Mouse (Mus musculus): ENCODE measurements around the gene Grid2.

Grid2 gene

DNA sequence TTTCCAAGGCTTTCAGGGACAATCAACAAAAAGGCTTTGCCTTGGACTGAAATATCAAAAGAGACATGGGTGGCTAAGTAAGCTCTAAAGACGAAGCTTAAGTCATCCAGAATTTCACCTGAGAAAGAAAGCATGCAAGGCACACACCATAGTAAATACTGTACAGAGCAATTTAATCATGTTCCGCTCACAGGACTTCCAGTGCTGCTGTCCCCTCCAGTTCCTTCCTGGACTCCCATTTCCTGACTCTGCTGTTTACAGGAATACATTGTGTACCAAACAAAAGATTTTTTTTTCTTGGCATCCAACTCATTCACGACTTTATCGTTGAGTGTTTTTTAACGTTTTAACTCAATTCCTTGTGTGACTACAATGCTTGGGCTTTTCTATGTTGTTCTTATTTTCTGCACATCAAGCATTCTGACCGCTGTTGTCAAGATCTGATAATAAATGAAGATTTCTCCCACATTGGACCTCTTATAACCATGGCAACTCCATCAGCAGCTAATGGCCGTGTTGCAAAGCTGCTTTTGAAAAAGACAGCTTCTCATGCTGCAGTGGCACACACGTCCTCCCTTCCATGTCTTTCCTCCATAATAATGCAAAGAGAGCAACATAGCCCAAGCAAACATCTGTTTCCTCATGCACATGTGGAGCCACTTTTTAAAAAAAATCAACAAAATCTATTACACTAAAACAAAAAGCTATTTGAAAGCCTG is 1361.9 kb downstream of the Grid2 start:
- no peak for DNase-seq

DNA sequence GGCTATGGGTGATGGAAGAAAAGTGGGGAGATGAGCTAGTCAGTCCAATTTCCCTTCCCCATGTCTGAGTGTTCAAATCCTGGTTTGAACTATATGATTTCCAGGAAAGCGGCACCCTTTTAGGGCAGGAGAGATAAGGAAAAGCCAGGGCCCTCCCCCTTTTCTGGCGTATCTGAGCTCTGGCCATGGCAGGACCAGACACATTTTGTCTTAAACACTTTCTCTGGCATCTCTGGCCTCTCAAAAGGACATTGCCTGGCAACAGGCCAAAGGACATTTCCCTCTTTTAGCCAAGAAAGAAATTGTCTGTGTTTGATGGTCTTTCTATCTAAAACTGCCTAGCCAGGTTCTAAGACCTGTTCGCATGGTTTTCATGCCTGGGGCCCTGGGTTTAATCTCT is 1367.7 kb downstream of the Grid2 start:
- DNase-seq = no peak

DNA sequence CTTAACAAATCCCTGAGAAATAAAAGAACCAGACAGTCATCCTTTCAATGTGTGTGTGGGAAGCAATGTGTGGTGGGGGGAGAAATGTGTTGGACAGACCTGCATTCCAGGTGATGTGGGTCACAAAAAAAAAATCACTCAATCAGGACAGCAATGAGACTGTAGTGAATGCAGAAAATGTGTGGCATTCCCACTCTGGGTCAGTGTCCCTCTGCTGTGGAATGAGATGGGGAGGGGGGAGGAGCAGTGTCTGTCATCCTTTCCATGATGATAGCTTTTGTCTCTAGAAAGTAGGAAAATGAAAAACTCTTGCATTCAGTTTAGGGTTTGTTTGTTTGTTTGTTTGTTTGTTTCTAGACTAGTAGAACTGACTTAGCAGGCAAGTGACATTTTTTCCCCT is 1392.0 kb downstream of the Grid2 start:
- no peak for DNase-seq

DNA sequence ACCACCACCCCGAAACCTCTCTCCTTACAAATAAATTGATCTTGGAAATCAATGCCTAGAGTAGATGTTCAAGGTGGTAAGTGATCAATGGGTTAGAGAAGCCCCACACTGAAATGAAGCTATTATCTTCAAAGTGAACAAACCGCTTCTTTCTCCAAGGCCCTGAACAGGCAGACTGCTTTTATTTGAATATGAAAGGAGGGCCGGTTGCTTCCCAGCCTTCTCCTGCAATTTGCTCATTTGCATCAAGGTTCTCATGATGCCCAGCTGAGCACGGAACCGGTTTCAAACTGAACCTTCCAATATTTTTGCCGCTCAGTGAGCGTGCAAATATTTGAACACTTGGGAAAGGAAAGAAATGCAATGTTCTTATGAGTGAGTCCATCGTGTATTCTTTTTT is 1392.5 kb downstream of the Grid2 start:
- DNase-seq = no peak

DNA sequence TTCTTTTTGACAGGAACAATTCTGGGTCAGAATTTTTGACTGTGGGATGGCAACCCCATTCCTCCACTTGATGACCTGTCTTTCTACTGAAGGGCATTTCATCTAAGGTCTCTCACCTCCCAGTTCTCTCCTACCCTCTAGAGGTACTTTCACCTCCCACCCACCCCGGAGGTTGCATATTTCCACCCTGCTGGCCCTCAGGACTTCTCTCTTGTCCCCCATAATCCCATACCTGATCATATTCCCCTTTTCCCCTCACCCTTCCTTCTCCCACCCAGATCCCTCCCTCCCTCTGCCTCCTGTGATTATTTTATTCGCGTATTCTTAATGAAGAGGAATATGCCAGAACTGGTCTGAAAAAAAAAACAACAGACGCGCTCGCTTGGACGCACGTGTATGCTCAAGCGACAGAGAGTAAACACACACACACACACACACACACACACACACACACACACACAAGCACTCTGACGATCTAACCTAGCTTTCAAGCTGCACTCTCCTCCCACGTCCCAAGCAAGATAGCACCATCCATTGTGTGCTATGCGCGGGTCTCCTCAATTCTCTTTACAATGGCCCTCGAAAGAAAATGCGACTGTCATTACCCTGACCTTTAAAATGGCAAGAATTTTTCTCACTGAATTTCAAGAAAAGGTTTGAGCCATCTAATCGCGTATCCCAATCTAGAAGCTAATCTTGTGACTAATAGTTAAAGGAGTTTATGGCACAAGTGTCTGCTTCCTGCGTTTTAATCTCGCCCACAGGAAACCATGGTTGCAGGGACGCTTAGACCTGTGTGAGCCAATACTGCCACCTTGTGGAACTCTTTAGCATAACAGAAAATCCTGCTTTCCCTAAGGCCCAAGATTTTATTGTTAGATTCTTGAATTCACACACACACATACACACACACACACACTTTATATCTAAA is 1393.9 kb downstream of the Grid2 start:
- peak; percentile 45 to 62 for DNase-seq

DNA sequence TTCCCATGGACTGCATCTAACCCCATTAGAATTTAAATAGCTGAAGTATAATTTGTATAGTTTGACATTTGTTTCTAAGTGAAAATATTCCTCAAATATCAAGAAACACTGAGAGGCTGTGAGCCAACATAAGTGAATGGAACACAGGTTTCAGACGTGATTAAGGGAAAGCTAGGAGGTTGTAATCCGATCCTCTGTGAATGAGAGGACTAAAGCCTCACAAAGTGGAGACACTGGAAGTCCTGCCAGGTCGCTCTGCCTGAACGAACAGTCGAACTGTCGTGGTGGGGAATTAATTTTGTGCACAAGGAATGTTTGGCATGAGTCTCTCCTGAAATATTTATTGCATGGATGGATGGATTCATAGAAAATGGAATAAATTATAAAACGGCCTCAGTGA is 1395.1 kb downstream of the Grid2 start:
- DNase-seq = peak in 1 of 2 experiments; percentile 11

DNA sequence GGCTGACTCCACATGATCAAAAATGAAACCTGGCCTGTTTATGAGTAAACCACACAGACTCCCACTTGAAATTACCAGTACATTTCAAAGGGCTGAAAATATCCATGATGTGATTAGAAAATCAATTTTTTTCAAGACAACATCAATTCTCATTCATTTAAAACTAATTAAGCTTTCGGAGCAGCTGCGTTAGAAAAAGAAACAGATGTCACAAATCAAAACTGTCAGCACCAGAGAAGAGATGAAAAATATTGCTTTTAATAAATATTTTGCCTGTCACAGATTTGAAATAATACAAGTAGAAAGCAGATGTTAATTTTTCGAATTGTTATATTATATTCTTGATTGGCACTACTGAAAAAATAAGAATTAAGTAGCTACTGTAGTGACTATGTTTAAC is 1415.3 kb downstream of the Grid2 start:
- DNase-seq = no peak

DNA sequence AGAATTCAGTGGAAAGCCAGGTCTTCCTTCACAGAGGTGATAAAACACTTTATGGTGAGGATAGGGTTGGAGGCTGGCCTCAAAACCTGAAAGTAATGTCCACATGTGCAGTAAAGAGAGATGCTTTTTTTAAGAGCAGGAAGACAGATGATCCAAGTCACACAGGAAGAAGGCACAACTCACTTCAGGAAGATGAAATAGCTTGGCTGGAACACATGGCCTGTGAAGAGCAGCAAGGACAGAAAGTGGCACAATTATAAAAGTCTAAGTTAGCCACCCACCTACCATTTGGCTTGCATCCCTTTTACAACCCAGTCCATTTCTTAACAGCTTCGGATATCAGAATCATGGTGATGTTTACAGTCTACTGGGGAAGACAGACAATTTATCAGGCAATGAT is 1423.1 kb downstream of the Grid2 start:
- no peak for DNase-seq

DNA sequence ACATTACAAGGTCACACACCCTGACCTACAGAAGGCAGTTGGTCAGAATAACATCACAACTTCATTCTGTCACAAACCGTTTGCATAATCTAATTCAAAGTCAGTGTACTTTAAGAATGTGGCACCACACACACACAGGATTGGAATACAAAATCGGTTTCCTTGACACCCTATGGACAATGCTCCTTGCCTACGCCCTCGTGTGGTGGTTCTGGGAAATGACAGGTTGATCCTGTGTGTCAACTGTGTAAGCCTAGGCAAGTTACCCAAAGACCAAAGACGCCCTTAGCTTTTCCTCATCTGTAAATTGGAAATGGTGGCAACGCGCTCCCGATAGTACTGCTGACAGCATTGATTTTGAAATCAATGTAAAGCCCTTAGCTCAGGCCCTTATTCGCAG is 1428.3 kb downstream of the Grid2 start:
- peak; percentile 57 to 58 for DNase-seq

DNA sequence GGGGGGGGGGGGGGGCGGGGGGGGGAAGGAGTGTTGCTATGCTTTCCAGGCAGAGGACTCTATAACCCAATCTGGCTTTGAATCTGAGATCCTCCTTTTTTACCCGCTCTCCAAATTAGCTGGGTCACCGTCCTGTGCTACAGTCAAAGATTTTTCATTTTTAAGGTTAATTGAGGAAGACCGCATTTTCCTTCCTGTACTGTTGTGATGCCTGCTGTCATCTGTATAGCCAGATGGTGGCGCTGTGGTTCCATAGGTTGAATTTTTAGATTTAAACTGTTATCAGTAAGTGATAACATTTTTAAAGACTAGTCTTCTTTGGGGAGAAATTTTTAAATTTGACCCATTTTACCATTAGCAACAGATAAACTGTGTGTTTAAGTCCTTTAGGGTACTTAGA is 1429.3 kb downstream of the Grid2 start:
- DNase-seq = peak; percentile 55 to 62

DNA sequence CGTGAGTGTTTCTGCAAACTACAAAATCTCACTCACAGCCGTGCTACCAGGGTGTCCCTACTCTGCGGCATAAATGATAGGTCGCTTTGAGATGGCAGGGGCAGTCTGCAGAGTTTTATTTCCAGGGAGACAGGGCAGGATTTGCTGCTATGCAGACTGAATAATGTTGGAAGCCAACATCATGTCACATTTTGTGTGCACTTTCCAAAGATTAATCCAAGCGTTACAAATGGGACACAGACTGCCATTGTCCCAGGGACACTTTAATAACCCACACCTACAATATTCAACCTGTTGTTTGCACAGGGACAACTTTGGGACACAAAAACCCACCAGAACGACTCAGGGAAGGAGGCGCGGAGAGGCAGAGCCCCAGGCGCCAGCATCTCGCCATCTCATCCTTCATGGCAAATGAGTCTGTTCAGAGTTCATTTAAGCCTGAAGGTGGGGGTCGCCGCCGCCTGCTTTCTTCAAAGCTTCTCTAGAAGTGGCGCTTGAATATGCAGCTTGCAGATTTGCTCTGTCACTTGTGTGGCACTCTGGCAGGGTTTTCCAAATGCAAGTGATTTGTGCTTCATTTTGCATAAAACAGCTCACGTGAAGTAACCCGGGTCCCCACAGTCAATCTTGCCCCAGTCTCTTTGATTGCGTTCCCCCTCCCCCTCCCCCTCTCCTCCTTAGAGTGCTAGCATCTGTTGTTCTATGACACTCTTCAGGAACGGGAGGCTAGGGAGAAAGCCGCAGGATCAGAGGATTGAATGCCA is 1432.7 kb downstream of the Grid2 start:
- peak; percentile 2 to 4 for DNase-seq

DNA sequence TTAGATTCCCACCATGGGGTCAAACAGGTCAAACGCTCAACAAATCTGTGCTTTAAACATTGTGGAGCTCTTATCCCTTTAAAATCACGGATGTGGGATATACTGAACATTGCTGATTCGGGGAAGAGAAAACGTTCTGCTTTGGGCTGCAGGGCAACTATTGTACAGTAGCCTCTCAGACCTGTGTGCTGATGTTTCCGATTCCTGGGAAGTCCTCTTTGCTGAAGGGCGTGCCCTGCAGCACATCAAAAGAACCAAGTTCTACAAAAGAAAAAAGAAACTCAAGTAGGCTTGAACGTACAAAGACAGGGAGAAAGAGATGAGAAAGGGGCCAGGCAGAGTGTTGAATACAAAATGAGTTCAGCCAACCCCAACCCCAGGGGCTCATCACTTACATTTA is 1439.0 kb downstream of the Grid2 start:
- DNase-seq = no peak

DNA sequence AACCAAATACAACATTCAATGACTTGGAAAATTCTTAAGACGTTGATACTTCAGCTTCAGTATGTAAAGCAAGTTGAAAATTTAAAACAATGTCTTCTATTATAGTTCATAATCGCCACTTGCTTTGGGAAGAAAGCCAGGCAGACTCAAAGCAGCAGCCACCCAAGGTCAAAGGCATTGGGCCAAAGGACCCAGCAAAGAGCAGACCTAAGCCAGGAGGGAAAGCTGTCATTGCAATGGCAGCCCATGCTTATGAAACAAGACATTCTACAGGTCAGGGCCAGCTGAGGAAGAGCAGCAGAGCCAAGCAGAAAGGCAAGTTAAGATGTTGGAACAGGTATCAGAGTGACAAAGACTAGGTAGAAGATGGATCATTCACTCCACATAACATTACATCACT is 1448.0 kb downstream of the Grid2 start:
- no peak for DNase-seq

DNA sequence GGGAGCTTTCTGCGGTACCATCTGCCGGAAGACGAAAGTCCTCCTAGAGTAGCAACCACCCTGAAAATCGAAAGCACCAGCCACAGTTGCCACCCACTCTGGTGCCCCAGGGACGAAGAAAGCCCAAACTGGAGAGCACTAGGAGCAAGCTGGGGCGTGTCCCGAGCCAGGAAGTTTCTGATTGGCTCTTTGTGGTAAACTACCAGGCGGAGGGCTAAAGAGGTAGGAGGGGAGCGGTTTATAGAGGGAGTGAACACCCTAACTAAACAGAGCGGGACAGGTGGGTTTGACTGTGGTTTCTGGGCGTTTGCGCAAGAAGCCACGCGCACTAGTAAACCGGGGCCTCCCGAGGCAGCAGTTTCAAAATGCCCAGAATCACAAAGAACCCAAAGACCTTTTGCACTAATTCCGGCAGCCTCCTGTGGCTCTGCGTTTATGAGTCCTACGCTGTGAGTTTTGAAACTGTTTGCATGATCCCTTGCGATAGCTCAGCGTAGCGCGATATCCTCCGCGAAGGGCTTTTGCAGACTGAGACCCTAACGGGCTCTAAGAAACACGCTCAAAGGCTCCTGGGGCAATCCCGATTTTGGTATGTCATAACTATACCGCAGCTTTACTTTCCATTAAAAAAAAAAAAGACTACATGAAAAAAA is 1472.2 kb downstream of the Grid2 start:
- DNase-seq = peak; percentile 12 to 33

DNA sequence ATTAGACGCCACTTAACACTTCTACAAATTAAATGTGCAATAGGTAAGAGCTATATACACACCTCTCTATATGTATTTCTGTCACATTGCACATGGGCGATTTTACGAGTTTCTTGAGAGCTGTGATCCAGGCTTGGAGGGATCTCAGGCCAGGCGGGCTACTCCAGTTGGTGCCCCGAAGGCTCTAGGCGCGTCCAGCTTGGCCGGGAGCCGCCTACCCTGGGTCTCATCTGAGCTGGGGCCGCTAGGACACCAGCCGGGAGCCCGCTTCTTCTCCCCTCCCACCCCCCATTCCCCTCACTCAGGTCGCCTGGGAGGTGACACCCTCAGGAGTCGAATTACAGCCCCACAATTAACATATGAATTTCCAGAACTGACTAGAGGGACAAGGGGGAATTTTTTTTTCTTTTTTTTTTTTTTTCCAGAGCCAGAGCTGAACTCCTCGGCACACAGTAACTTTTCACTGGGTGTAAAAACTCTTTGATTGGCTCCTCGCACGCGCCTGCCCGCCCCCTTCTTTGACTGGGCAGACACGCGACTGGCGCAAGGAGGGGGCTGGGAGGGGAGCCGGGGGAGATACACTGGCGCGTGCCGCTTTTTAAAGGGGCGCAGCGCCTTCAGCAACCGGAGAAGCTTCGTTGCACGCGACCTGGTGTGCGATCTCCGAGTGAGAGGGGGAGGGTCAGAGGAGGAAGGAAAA is 1473.0 kb downstream of the Grid2 start, which contains the start of gene Atoh1:
Atoh1 (plus strand) TSS at position 627 of the 700 bp plus-strand sequence.
- peak; percentile 61 to 72 for DNase-seq

DNA sequence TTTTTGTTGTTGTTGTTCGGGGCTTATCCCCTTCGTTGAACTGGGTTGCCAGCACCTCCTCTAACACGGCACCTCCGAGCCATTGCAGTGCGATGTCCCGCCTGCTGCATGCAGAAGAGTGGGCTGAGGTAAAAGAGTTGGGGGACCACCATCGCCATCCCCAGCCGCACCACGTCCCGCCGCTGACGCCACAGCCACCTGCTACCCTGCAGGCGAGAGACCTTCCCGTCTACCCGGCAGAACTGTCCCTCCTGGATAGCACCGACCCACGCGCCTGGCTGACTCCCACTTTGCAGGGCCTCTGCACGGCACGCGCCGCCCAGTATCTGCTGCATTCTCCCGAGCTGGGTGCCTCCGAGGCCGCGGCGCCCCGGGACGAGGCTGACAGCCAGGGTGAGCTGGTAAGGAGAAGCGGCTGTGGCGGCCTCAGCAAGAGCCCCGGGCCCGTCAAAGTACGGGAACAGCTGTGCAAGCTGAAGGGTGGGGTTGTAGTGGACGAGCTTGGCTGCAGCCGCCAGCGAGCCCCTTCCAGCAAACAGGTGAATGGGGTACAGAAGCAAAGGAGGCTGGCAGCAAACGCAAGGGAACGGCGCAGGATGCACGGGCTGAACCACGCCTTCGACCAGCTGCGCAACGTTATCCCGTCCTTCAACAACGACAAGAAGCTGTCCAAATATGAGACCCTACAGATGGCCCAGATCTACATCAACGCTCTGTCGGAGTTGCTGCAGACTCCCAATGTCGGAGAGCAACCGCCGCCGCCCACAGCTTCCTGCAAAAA is 1473.7 kb downstream of the Grid2 start:
- DNase-seq = peak; percentile 52 to 59

DNA sequence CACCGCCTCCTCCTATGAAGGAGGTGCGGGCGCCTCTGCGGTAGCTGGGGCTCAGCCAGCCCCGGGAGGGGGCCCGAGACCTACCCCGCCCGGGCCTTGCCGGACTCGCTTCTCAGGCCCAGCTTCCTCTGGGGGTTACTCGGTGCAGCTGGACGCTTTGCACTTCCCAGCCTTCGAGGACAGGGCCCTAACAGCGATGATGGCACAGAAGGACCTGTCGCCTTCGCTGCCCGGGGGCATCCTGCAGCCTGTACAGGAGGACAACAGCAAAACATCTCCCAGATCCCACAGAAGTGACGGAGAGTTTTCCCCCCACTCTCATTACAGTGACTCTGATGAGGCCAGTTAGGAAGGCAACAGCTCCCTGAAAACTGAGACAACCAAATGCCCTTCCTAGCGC is 1474.4 kb downstream of the Grid2 start:
- DNase-seq = peak in 1 of 2 experiments; percentile 35

DNA sequence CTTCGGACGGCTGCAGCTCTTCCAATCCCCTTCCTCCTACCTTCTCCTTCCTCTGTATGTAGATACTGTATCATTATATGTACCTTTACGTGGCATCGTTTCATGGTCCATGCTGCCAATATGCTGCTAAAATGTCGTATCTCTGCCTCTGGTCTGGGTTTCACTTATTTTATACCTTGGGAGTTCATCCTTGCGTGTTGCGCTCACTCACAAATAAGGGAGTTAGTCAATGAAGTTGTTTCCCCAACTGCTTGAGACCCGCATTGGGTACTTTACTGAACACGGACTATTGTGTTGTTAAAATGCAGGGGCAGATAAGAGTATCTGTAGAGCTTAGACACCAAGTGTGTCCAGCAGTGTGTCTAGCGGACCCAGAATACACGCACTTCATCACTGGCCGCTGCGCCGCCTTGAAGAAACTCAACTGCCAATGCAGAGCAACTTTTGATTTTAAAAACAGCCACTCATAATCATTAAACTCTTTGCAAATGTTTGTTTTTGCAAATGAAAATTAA is 1474.9 kb downstream of the Grid2 start:
- peak in 1 of 2 experiments; percentile 5 for DNase-seq

DNA sequence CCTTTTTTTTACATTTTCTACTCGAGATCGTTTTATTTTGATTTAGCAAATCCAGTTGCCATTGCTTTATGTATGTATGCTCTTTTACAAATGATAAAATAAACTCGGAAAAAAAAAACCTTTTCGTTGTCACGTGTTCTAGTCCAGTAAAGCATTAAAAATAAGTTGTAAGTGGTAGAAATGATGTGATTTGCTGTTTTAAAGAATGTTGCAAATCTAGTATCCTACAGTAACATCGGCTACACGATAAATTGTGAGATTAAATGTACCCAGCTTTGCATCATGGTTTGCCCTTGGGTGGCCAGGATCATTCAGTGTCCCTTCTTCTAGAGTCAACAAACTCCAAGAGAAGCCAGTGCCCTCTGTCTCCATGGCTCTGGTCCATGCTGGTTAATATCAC is 1475.5 kb downstream of the Grid2 start:
- no peak for DNase-seq

DNA sequence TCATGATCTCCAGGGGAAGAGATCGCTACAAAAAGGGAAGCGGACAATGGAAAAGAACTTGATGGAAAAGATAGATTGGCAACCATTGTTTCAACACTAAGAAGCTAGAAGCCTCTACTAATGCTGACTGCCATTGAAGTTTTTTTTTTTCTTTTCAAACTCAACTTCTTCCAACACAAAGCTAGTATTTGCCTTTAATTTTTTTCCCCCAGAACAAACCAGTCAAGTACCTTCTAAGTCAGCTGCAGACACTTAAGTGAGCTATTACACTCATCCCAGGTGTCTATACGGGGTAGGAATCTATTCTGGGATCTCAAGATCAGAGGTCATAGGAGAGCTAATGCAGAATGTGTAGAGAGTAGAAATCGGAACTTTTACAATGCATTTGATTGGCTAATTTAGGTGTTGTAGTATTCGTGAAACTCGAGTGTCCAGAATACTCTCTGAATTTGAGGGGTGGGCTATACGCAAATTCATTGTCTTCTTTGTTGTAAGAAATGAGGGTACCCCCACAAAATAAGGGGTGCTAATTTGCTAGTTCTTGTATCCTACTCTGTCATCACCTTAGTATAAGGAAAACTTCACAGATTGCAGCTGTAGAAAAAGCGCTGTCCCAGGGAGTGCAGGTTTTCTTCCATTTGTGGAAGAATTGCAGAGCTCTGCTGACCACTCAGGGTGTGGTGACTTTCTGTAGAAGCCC is 1476.1 kb downstream of the Grid2 start:
- DNase-seq = no peak

Measured in kidney, postnatal 4 days (tissue).